Mouse (Mus musculus): ENCODE results near the gene Olfr1045.
"Not testable (repeated sequence)": the region's sequence is repeated elsewhere in the genome, so short reads cannot be mapped to it uniquely, and the experiment has no call there.

Olfr1045 gene

DNA sequence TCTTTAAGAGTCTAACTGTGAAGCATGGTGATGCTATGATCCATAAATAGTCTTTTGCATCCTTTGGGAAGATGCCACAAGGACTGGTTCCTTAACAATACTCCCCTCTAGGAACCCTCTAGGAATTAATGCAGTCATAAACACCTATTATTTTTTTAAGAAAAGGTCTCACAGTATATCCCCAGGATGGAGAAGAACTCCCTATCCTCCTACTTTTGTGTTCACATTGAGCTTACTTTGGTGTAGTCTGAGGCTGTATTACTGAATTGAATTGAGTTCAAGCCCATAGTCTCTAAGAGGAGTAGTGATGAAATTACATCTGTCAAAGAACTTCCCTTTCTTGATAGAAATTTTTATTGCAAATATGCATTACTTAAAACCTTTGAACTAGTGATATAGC is at the start of gene Olfr1045:
Gene Olfr1045, minus strand, starts transcription at position 101 of the 400 bp plus-strand sequence.
- no peak for DNase-seq

DNA sequence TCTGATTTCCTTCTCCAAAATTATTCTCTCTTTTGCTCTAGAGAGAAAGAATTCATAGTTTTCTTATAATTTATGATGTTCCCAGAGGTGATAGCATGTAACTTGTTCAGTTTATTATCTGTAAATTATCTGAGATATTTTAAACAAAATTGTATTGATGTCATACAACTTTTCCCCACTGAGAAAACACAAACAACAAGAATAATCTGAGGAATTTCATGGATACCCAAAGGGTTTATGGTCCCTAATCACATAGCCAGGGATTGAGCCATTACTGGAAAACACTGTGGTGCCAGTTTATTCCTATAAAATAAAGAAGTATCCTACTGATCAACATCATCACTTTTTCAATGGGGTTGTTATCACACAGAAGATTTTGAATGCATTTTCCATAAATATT is 37.4 kb upstream of the Olfr1045 start, which contains the start of gene Olfr1048:
Gene Olfr1048, minus strand, starts transcription at position 101 of the 400 bp plus-strand sequence.
- DNase-seq = no peak

DNA sequence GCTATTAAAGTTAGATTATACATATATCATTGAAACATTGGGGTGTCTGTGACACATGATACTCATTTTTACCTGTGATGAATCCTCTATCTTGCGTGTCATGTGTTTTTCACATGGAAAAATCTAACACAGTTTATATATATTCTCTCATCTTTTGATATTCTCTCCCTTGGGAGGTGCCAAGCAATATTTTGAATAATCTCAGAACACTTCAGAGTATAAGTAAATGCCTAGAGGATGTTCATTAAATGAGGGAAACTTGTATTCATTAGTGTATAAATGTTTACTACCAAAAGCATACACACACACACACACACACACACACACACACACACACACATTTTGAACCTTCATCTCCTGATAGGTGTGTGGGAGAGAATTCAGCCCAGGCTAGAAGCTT is 28.5 kb upstream of the Olfr1045 start, which contains the start of gene Olfr1047:
Gene Olfr1047, minus strand, starts transcription at position 101 of the 400 bp plus-strand sequence.
- DNase-seq = no peak

GRCm38 (mm10) chr2:86219214-86219613 is 16.4 kb upstream of the Olfr1045 start, which contains the start of gene Olfr1046:
TSS of gene Olfr1046 (minus strand) at chr2:86219314.
- DNase-seq = no peak

GRCm38 (mm10) chr2:86195863-86196262 is 6.9 kb downstream of the Olfr1045 start:
- DNase-seq = no peak

- no peak for DNase-seq
Measured at GRCm38 (mm10) chr2:86185583-86185982, 17.2 kb downstream of the Olfr1045 start, which contains the start of gene Olfr52. TSS of gene Olfr52 (minus strand) at chr2:86185683.

DNA sequence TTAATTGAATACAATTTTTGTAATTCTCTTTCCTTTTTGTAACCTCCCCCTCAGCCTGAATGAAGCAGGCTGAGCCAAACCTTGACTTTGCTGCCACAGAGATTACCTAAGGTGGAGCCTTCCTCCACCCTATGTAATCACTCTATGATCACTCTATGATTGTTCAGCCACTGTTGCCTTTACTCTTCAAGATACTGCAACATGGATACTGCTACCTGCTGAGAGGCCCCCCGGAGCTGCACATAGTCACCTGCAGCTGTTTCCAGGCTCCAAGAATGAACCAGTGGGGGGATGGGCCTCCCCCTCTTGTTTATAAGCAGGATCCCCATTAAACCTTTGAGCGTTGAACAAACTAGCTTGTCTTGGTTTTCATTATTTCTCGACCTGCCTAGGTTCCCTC is 22.9 kb downstream of the Olfr1045 start:
- DNase-seq = no peak

GRCm38 (mm10) chr2:86177720-86178119 is 25.1 kb downstream of the Olfr1045 start, which contains the start of gene Olfr1044:
TSS of gene Olfr1044 (minus strand) at chr2:86177820.
- no peak for DNase-seq

DNA sequence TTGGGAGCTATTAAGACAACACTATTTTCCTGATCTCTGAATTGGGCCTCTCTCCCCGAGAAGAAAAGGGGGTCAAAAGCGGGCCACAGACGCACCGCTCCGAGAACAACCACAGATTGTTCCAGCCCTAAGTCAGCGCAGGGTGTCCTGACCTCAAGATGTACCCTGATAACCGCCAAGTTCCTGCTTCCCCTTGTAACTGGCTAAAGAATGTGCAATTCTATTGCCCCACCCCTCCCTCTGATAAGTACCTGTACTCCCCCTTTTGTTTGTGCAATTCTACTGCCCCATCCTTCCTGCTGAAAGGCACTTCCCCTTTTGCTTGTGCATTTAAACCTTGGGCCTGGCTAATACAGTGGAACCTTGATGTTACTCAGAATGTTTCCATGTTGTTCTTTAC is 27.4 kb downstream of the Olfr1045 start:
- not testable (repeated sequence) for DNase-seq

DNA sequence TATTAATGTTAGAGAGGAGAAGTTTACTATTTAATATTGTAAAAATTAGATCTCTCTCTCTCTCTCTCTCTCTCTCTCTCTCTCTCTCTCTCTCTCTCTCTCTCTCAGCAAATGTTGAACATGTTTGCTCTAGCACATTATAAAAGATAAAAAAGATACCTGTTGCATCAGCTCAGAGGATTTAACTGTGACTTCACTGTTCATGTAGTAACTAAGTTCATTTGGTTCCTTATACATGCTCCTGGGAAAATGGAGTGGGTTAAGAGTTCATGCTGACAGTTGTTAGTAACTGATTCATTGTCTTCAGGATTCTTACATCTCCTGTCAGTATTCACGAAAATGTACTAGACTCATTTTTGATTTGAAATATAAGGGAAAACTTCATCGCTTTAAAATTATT is 35.4 kb downstream of the Olfr1045 start, which contains the start of gene Olfr1043:
Gene Olfr1043, minus strand, starts transcription at position 101 of the 400 bp plus-strand sequence.
- DNase-seq = no peak

DNA sequence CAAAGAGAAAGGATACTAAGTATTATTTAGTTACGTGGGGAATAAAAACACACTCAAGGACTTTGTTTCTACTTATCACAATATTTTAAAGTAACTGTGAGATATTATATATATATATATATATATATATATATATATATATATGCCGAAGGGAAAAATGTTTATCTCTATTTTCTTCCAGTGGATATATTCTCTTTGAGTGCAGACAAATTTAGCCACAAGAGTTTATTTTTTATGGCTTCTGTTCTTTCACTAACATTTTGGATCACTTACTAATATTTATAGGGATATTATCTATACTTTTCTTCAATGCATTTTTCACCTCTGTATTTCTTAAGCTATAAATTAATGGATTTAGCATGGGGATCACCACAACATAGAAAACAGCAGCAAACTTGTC is 41.1 kb downstream of the Olfr1045 start, which contains the start of gene Olfr1042:
Gene Olfr1042, minus strand, starts transcription at position 101 of the 400 bp plus-strand sequence.
- no peak for DNase-seq

DNA sequence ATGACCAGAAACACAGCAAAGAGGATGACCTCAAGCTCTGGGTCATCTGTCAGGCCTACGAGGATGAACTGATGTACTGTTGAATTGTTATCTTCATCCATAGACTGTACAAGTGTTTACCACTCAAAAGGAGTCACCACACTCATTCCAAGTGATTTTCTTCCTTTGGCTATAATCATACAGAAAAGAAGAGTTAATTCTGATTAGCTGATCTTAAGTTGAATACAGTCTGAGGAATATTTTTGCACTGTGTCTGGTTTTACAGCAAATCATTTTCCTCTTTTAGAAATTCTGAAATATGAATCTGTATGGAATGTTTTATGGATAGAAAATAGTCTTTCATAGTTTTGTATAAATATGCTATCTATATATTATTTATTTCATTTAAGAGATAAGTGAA is 56.2 kb downstream of the Olfr1045 start, which contains the start of gene Olfr1040:
Gene Olfr1040, minus strand, starts transcription at position 101 of the 400 bp plus-strand sequence.
- DNase-seq = no peak

All from heart, adult 11 months (tissue).